Mouse (Mus musculus) megakaryocyte, embryonic 14.5 days (primary cell): Measurements from ENCODE around the gene Scml4. TPM values are rescaled to one million over a fixed set of nuclear protein-coding genes. Genes with fewer than 3 reads are reported as not detected.

ENCODE experiments used
- H3K27me3 ChIP-seq: replicated peaks from 2 replicates; pipeline ENCODE3; 2012; ENCODE audit warnings: inconsistent platforms
- H3K36me3 ChIP-seq: replicated peaks from 2 replicates; pipeline ENCODE3; 2012; ENCODE audit warnings: low read length, inconsistent platforms, mixed read lengths
- H3K4me1 ChIP-seq: 2 replicates; pipeline ENCODE4 v1.6.1; 2012; ENCODE audit warnings: inconsistent platforms
- H3K4me3 ChIP-seq: replicated peaks from 2 replicates; pipeline ENCODE3; 2012; ENCODE audit warnings: moderate library complexity, mild to moderate bottlenecking, inconsistent platforms
- H3K9me3 ChIP-seq: 2 replicates; pipeline ENCODE4 v1.6.1; 2012; ENCODE audit warnings: inconsistent platforms
- FLI1 ChIP-seq: IDR thresholded peaks from 2 replicates; pipeline ENCODE4 v1.6.1; 2012; ENCODE audit warnings: low read length, inconsistent platforms, mixed read lengths
- GATA1 ChIP-seq: IDR thresholded peaks from 3 replicates; pipeline ENCODE4 v1.6.1; 2012; ENCODE audit warnings: mixed read lengths, low read length, inconsistent platforms, borderline replicate concordance
- polyA plus RNA-seq: library from polyadenylated mRNA; stranded (reverse); fragments of >175 nt; gene quantifications from 2 replicates; pipeline ENCODE4 v1.2.3, GENCODE M21; 2012; ENCODE audit warnings: low replicate concordance; ENCODE audit not compliant: insufficient read depth

The Scml4 gene
- polyA plus RNA-seq, 1 experiment = not detected

DNA sequence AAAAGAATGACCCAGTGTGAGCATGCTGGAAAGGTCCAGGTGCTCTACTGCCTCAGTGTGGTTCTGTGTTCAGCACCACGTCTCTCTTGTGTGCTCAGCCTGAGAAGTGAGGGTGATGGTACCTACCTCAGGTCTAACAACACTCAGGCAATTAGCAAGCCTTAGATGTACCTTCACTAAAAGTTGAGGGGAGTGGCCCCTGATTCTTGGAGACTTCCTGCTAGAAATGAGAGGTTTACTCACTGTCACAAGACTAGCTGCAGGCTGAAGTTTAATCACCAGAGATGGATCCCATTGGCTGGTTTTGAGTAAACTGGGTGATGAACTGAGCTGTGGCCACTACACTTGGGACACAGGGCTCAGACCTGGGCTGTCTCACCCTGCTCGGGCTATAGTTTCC lies 137.1 kb downstream of the Scml4 start:
- no peaks in the 10 kb centered on the region; the same call in 1 of the 2 replicates for H3K4me1 ChIP-seq
- H3K9me3 ChIP-seq = no peaks in the 10 kb centered on the region
- TF ChIP-seq GATA1 (no peak), FLI1 (no peak)
- H3K4me3 ChIP-seq = no peak overlapping the region
- H3K36me3 ChIP-seq = no peaks in the 10 kb centered on the region
- peaks cover 41% of the 10 kb centered on the region for H3K27me3 ChIP-seq

GRCm38 (mm10) chr10:42999324-42999723 lies 139.2 kb downstream of the Scml4 start:
- Histone ChIP-seq H3K36me3 (no peaks in the 10 kb centered on the region), H3K27me3 (peaks cover 33% of the 10 kb centered on the region), H3K4me1 (peaks cover 3% of the 10 kb centered on the region; the same call in 1 of the 2 replicates), H3K9me3 (no peaks in the 10 kb centered on the region), H3K4me3 (no peak overlapping the region)
- TF ChIP-seq FLI1 = no peak
- no peak for TF ChIP-seq GATA1

DNA sequence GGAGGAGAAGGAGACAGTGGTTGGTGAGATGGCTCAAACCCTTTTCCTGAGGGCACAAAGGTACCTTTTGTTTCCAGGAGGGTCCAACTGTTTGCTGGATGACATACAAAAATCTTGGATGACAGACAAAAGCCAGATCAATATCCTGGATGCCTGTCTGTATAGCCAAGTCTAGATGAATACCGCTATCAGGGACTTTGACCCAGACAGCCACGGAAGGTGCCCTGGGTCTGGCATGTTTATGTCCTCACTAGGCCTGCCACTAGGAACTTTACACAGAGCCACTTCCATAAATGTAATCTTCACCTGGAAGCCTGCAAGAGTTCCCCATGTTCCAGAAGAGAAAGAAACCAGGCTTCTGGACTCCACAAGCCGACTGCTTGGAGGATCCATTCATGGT lies 141.3 kb downstream of the Scml4 start:
- TF ChIP-seq FLI1 = no peak
- Histone ChIP-seq H3K4me3 (no peak overlapping the region), H3K9me3 (no peaks in the 10 kb centered on the region), H3K4me1 (peaks cover 3% of the 10 kb centered on the region; the same call in 1 of the 2 replicates), H3K27me3 (peaks cover 30% of the 10 kb centered on the region), H3K36me3 (no peaks in the 10 kb centered on the region)

DNA sequence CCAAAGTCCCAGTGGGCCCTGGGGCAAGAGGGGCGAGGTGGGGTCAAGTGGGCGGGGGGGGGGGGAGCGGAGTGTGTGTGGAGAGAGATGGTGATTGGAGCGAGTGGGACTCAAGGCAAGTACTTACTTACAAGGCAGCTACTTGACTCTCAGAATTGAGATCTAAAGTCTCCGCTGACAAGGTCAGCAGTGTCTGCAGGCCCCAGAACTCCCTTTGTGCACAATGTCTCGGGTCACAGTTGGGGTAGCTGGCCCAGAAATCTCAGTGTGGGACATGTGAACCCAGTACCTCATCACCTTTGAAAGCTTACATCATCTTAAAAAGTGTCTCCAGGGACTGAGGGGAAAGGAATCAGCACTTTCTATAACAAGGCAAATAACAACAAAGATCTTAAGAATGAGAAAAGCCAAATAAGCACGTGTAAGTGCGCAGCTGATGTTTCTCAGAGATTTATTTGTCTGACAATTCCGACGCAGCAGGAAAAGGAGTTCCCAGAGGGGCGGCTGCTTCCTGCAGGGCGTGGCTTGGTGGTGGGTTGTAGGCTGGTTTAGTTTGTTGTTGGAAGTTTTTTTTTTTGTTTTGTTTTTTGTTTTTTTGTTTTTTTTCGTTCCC lies 142.0 kb downstream of the Scml4 start:
- TF ChIP-seq GATA1 = no peak
- no peak for TF ChIP-seq FLI1
- no peaks in the 10 kb centered on the region for H3K36me3 ChIP-seq
- no peaks in the 10 kb centered on the region for H3K9me3 ChIP-seq
- no peak overlapping the region for H3K4me3 ChIP-seq
- peaks cover 3% of the 10 kb centered on the region; the same call in 1 of the 2 replicates for H3K4me1 ChIP-seq
- H3K27me3 ChIP-seq = peaks cover 27% of the 10 kb centered on the region

GRCm38 (mm10) chr10:43002721-43003465 lies 142.7 kb downstream of the Scml4 start:
- Histone ChIP-seq H3K9me3 (no peaks in the 10 kb centered on the region), H3K4me3 (peak overlapping the region; percentile 82)

DNA sequence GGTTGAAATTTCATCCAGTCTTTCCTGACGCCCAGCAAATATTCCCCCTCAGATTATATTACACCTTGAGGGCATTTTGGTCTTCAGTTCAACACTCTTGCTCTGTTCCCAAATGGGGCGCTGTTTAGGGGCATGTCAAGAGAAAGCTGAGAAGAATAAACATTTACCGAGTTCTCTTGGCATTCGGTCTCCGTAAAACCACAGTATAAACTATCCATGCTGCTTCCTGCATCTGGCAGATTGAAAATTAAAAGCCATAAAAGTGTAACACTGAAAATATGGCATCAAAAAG lies 143.2 kb downstream of the Scml4 start:
- Histone ChIP-seq H3K4me1 (peaks cover 3% of the 10 kb centered on the region; the same call in 1 of the 2 replicates), H3K4me3 (no peak overlapping the region), H3K27me3 (peaks cover 27% of the 10 kb centered on the region), H3K9me3 (no peaks in the 10 kb centered on the region), H3K36me3 (no peaks in the 10 kb centered on the region)
- no peak for TF ChIP-seq FLI1
- TF ChIP-seq GATA1 = no peak

More at GRCm38 (mm10) chr10:43002721-43003465, 142.7 kb downstream of the Scml4 start:
- TF ChIP-seq GATA1 (no peak), FLI1 (no peak)
- peaks cover 27% of the 10 kb centered on the region for H3K27me3 ChIP-seq
- H3K36me3 ChIP-seq = no peaks in the 10 kb centered on the region
- peaks cover 3% of the 10 kb centered on the region; the same call in 1 of the 2 replicates for H3K4me1 ChIP-seq

DNA sequence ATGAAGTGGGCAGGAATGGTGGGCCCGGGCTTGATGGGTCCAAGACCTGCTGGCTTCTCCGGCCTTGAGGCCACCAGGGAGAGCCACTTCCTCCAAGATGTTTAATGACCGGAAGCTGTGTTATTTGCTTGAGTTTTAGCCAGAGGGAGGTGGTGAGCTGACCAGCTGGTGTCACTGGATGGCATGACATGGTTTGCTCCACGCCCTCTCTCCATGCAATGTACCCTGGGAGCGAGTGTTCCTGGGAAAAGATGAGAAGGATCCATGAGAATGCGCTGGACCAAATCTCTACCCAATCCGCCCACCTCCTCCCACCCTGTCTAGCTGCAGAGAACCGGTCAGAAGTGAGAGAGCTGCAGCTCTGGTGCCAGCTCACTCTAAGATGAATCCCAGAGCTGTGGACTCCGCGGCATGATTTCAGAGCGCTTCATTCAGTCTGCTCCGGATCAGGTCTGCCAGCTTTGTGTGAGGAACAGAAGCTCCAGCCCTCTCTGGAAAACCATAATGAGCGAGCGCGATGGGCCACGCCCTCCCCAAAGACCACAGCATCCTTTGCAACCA lies 144.1 kb downstream of the Scml4 start:
- H3K36me3 ChIP-seq = no peaks in the 10 kb centered on the region
- TF ChIP-seq FLI1 (no peak), GATA1 (no peak)
- no peaks in the 10 kb centered on the region for H3K9me3 ChIP-seq
- H3K27me3 ChIP-seq = peaks cover 26% of the 10 kb centered on the region
- H3K4me1 ChIP-seq = peaks cover 3% of the 10 kb centered on the region; the same call in 1 of the 2 replicates
- H3K4me3 ChIP-seq = no peak overlapping the region

DNA sequence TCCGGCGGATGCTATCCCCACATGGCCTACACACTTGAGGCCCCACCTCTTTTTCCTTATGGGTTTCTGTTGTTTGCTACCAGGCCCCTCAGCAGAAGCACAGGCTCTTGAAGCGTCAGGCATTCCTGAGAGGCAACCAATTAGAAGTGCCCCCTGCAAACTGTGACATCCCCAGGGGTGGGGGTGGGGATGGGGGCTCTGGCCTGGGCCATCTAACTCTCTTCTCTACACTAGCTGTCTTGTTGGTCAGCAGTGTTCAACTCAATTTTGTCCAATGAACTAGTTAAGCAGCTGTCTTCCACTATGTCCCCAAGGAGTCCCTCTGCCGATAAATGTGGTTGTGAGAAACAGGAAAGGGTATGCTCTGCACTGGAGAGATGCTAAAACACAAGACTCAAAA lies 144.9 kb downstream of the Scml4 start:
- H3K27me3 ChIP-seq = peaks cover 22% of the 10 kb centered on the region
- no peaks in the 10 kb centered on the region for H3K36me3 ChIP-seq
- H3K4me3 ChIP-seq = no peak overlapping the region
- no peaks in the 10 kb centered on the region for H3K9me3 ChIP-seq
- TF ChIP-seq GATA1 (no peak), FLI1 (no peak)
- H3K4me1 ChIP-seq = peaks cover 3% of the 10 kb centered on the region; the same call in 1 of the 2 replicates

DNA sequence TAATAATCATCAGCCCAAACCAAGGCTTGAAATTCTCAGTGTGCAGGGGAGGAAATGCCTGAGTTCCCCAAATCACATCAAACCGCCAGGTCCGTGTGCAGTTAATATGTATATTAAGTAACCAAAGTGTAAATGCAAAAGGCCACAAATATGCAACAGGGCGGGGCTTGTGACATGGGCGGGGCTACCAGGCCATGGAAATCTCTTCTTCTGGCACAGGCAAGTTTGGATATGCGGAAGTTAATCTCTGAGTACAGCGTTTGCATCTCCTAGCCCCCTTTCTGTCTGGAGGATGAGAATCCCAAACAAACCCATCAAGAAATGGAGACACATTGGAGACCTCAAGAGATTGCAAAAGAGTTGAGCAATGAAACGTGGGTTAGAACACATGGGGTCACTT lies 145.5 kb downstream of the Scml4 start:
- no peak for TF ChIP-seq FLI1
- TF ChIP-seq GATA1 = no peak
- H3K27me3 ChIP-seq = peaks cover 26% of the 10 kb centered on the region
- H3K36me3 ChIP-seq = no peaks in the 10 kb centered on the region
- no peaks in the 10 kb centered on the region for H3K9me3 ChIP-seq
- no peak overlapping the region for H3K4me3 ChIP-seq
- peaks cover 3% of the 10 kb centered on the region; the same call in 1 of the 2 replicates for H3K4me1 ChIP-seq

DNA sequence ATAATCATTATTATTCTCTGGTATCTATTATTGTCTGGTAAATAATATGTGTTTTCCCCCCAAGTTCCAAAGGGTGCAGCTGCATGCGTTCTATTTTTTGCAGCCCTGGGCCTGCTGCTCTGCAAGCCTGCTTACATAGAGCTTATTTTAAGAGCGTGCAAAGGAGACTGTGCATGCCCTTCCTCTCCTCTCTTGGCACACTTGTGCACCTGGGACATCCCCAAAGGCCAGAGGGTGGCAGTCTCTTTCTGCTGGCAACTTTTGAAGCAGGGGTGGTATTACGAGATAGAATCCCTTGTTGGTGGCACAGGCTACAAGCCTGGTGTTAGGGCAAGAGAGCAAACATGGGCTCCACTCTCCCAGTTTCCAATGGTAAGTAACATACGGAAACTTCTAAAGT lies 146.4 kb downstream of the Scml4 start:
- H3K36me3 ChIP-seq = no peaks in the 10 kb centered on the region
- peaks cover 3% of the 10 kb centered on the region; the same call in 1 of the 2 replicates for H3K4me1 ChIP-seq
- no peak overlapping the region for H3K4me3 ChIP-seq
- H3K27me3 ChIP-seq = peaks cover 27% of the 10 kb centered on the region
- H3K9me3 ChIP-seq = no peaks in the 10 kb centered on the region
- no peak for TF ChIP-seq GATA1
- no peak for TF ChIP-seq FLI1
